Mouse (Mus musculus) embryo, embryonic 10.5 days (tissue): ENCODE data around the gene Defb19.
A peak's percentile ranks its signal among the peaks of the same experiment; 100 is the strongest.

ENCODE experiments used
- DNase-seq: peaks from one replicate; pipeline ENCODE4 v3.0.0-alpha.2; 2015; ENCODE audit warnings: low spot score

The Defb19 gene

GRCm38 (mm10) chr2:152586926-152587560, 6.9 kb upstream of the Defb19 start:
- peak; percentile 34 for DNase-seq

GRCm38 (mm10) chr2:152580612-152581011, 500 bp upstream of the Defb19 start:
- DNase-seq, result no peak

- no peak for DNase-seq
Observed at GRCm38 (mm10) chr2:152573484-152573883, 6.6 kb downstream of the Defb19 start.

GRCm38 (mm10) chr2:152572114-152572794, 7.9 kb downstream of the Defb19 start, which contains the start of gene Defb21:
Defb21 (plus strand) TSS chr2:152572744.
- peak; percentile 24 for DNase-seq

- DNase-seq, result no peak
Observed at GRCm38 (mm10) chr2:152570313-152570712, 9.8 kb downstream of the Defb19 start.

- DNase-seq, result no peak
Observed at GRCm38 (mm10) chr2:152569881-152570280, 10.2 kb downstream of the Defb19 start.

GRCm38 (mm10) chr2:152569038-152569437, 11.1 kb downstream of the Defb19 start, which contains the start of gene Gm17416:
Gm17416 (plus strand) TSS chr2:152569338.
- no peak for DNase-seq

- no peak for DNase-seq
Observed at GRCm38 (mm10) chr2:152556655-152557054, 23.5 kb downstream of the Defb19 start.

- peak; percentile 86 for DNase-seq
Observed at GRCm38 (mm10) chr2:152553774-152554423, 26.2 kb downstream of the Defb19 start.

- DNase-seq, result no peak
Observed at GRCm38 (mm10) chr2:152548124-152548523, 32.0 kb downstream of the Defb19 start.

- DNase-seq, result peak; percentile 73
Observed at GRCm38 (mm10) chr2:152544691-152545090, 35.4 kb downstream of the Defb19 start.

- no peak for DNase-seq
Observed at GRCm38 (mm10) chr2:152543478-152543877, 36.6 kb downstream of the Defb19 start.

- DNase-seq, result no peak
Observed at GRCm38 (mm10) chr2:152542897-152543296, 37.2 kb downstream of the Defb19 start.

- no peak for DNase-seq
Observed at GRCm38 (mm10) chr2:152541979-152542378, 38.1 kb downstream of the Defb19 start.

GRCm38 (mm10) chr2:152539944-152540710, 40.0 kb downstream of the Defb19 start, which contains the start of gene Defb29:
Defb29 (minus strand) TSS chr2:152540098.
- no peak for DNase-seq
